Mouse (Mus musculus) intestine, postnatal 0 days (tissue): ENCODE results near the gene Fcrl6. TPM values are rescaled to one million over a fixed set of nuclear protein-coding genes. Genes with fewer than 3 reads are reported as not detected.

Experiments used
- ATAC-seq: fragments of 200-750 bp; cut with Nextera tagmentation; 2 replicates; pipeline ENCODE4 v1.8.0; 2017; ENCODE audit warnings: mild to moderate bottlenecking, moderate TSS enrichment, moderate library complexity
- H3K27ac ChIP-seq: fragments of 300-500 bp; sonication (generic); 2 replicates; pipeline ENCODE4 v1.5.1; 2014; ENCODE audit warnings: mild to moderate bottlenecking, low read depth, low read length, moderate library complexity
- H3K27me3 ChIP-seq: fragments of 300-500 bp; sonication (generic); replicated peaks from 2 replicates; pipeline ENCODE4 v1.6.1; 2014; ENCODE audit warnings: low read length, mixed read lengths; ENCODE audit not compliant: control insufficient read depth, insufficient read depth
- H3K36me3 ChIP-seq: fragments of 300-500 bp; sonication (generic); 2 replicates; pipeline ENCODE4 v1.6.1; 2014; ENCODE audit warnings: mild to moderate bottlenecking, moderate library complexity; ENCODE audit not compliant: control insufficient read depth, insufficient read depth
- H3K4me1 ChIP-seq: fragments of 300-500 bp; sonication (generic); replicated peaks from 2 replicates; pipeline ENCODE4 v1.6.1; 2014; ENCODE audit warnings: antibody characterized with exemption, low read length, mixed read lengths; ENCODE audit not compliant: control insufficient read depth, insufficient read depth
- H3K4me2 ChIP-seq: fragments of 300-500 bp; sonication (generic); replicated peaks from 2 replicates; pipeline ENCODE4 v1.6.1; 2014; ENCODE audit warnings: low read depth, mild to moderate bottlenecking, moderate library complexity
- H3K4me3 ChIP-seq: fragments of 300-500 bp; sonication (generic); 2 replicates; pipeline ENCODE4 v1.5.1; 2014; ENCODE audit warnings: low read depth, low read length
- H3K9ac ChIP-seq: fragments of 300-500 bp; sonication (generic); 2 replicates; pipeline ENCODE4 v1.6.1; 2014; ENCODE audit warnings: mild to moderate bottlenecking, low read depth, low read length
- H3K9me3 ChIP-seq: fragments of 300-500 bp; sonication (generic); 2 replicates; pipeline ENCODE4 v1.6.1; 2016; ENCODE audit warnings: mixed run types; ENCODE audit not compliant: control insufficient read depth
- CTCF ChIP-seq: sonication (generic); IDR thresholded peaks from 2 replicates; pipeline ENCODE4 v1.5.1; 2016; ENCODE audit warnings: low read depth, mild to moderate bottlenecking, control low read depth, antibody characterized with exemption, moderate library complexity
- WGBS: fragments of 180-500 bp; shearing (Covaris S2); extraction: QIAGEN DNeasy Blood & Tissue Kit; methylation state at CpG from one replicate; pipeline ENCODE4 v1.1.7; 2014; 5-methylcytosine and 5-hydroxymethylcytosine counted together
- polyA plus RNA-seq: library from polyadenylated mRNA; unstranded; fragments of >200 nt; fragmentation: Nextera tagmentation; extraction: Ambion mirVana; gene quantifications from 2 replicates; pipeline ENCODE4 v1.2.1, GENCODE M21; 2015

The Fcrl6 gene
- polyA plus RNA-seq, 1 experiment from 2014 or later: not detected

- H3K4me1 ChIP-seq: no peaks in the 10 kb centered on the region
- TF ChIP-seq CTCF: no peak
- WGBS: 86% methylated on average over 6 of the region's 6 CpGs
- H3K27me3 ChIP-seq: 0 out of 2 replicates have a peak, but pooled peaks cover 14% of the 10 kb centered on the region
- no peaks in the 10 kb centered on the region for H3K36me3 ChIP-seq
- no peak for ATAC-seq
- H3K9me3 ChIP-seq: no peaks in the 10 kb centered on the region
- no peak overlapping the region for H3K4me3 ChIP-seq
- H3K27ac ChIP-seq: no peak overlapping the region
- H3K4me2 ChIP-seq: no peak overlapping the region
- H3K9ac ChIP-seq: no peak overlapping the region
Observed at GRCm38 (mm10) chr1:172584271-172584670, 18.1 kb downstream of the Fcrl6 start.

DNA sequence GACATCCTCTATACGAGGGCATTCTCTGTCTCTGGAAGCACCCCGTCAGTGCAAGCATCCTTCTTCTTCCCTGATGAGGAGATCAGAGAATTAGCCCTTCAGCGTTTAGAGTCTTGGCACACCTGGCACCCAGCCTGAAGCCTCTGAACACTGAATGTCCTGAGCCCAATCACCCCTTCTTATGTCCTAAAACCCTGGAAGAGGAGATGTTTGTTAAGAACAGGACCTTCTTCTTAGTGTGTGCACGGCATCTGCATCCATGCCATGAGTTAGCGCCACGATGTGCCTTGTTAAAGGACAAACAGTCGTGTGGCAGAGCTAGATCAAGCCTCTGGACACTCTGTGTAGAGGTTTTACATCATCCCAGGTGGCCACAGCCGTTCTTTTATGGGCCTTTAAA lies 19.9 kb downstream of the Fcrl6 start:
- Histone ChIP-seq H3K4me3 (no peak overlapping the region), H3K9me3 (no peaks in the 10 kb centered on the region), H3K4me2 (no peak overlapping the region), H3K36me3 (no peaks in the 10 kb centered on the region), H3K27ac (no peak overlapping the region), H3K4me1 (no peaks in the 10 kb centered on the region), H3K27me3 (0 out of 2 replicates have a peak, but pooled peaks cover 14% of the 10 kb centered on the region), H3K9ac (no peak overlapping the region)
- no peak for ATAC-seq
- TF ChIP-seq CTCF: no peak
- 85% methylated on average over 8 of the region's 8 CpGs for WGBS

- Histone ChIP-seq H3K36me3 (no peaks in the 10 kb centered on the region), H3K4me2 (no peak overlapping the region), H3K27ac (no peak overlapping the region), H3K4me3 (no peak overlapping the region), H3K27me3 (0 out of 2 replicates have a peak, but pooled peaks cover 6% of the 10 kb centered on the region), H3K9me3 (no peaks in the 10 kb centered on the region), H3K9ac (no peak overlapping the region), H3K4me1 (no peaks in the 10 kb centered on the region)
- no peak for ATAC-seq
- 51% methylated on average over 6 of the region's 6 CpGs for WGBS
- no peak for TF ChIP-seq CTCF
Observed at GRCm38 (mm10) chr1:172580116-172580515, 22.2 kb downstream of the Fcrl6 start.

- Histone ChIP-seq H3K4me1 (no peaks in the 10 kb centered on the region), H3K4me2 (no peak overlapping the region), H3K9me3 (no peaks in the 10 kb centered on the region), H3K36me3 (no peaks in the 10 kb centered on the region), H3K27ac (no peak overlapping the region), H3K27me3 (peaks cover 5% of the 10 kb centered on the region; the same call in 1 of the 2 replicates), H3K9ac (no peak overlapping the region), H3K4me3 (no peak overlapping the region)
- no peak for ATAC-seq
- 42% methylated on average over 4 of the region's 4 CpGs for WGBS
- no peak for TF ChIP-seq CTCF
Observed at GRCm38 (mm10) chr1:172567758-172568157, 34.6 kb downstream of the Fcrl6 start.

DNA sequence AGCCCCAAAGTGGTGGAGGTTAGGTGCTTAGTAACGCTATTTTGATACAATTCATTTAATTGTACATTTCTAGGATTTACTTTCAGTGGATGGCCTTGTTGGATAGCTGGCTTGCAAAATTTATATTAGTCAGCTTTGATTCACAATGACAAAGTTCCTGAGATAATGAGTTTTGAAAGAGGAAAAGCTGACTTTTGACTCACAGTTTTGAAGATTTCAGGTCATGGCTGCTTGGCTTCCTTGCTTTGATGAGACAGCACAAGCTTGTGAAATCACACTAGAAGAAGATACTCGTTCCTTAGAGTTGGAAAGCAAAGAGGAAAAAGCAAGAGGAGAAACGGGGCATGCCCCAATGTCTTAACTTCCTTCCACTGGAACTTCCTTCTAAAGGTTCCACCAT lies 36.2 kb downstream of the Fcrl6 start:
- no peak for TF ChIP-seq CTCF
- no peaks in the 10 kb centered on the region for H3K36me3 ChIP-seq
- H3K4me3 ChIP-seq: no peak overlapping the region
- H3K4me1 ChIP-seq: peaks cover 5% of the 10 kb centered on the region; the same call in 1 of the 2 replicates
- 68% methylated on average over 3 of the region's 3 CpGs for WGBS
- H3K4me2 ChIP-seq: no peak overlapping the region
- no peak for ATAC-seq
- no peak overlapping the region for H3K27ac ChIP-seq
- peaks cover 5% of the 10 kb centered on the region for H3K27me3 ChIP-seq
- no peak overlapping the region for H3K9ac ChIP-seq
- H3K9me3 ChIP-seq: no peaks in the 10 kb centered on the region

GRCm38 (mm10) chr1:172563465-172563828 lies 38.9 kb downstream of the Fcrl6 start:
- no peaks in the 10 kb centered on the region for H3K36me3 ChIP-seq
- peaks cover 5% of the 10 kb centered on the region for H3K27me3 ChIP-seq
- H3K4me1 ChIP-seq: peaks cover 5% of the 10 kb centered on the region; the same call in 1 of the 2 replicates
- no peak for ATAC-seq
- TF ChIP-seq CTCF: no peak
- H3K4me2 ChIP-seq: peak overlapping the region; percentile 97
- H3K27ac ChIP-seq: no peak overlapping the region
- H3K9me3 ChIP-seq: no peaks in the 10 kb centered on the region
- peak overlapping the region; percentile 54 for H3K4me3 ChIP-seq
- H3K9ac ChIP-seq: peak overlapping the region; percentile 45
- WGBS: 4% methylated on average over 10 of the region's 10 CpGs
